Mouse (Mus musculus) hindbrain, embryonic 15.5 days (tissue): ENCODE measurements around the gene Tyw5. TPM values are rescaled to one million over a fixed set of nuclear protein-coding genes. Genes with fewer than 3 reads are reported as not detected.

Source experiments
- ATAC-seq: fragments of 200-750 bp; cut with Nextera tagmentation; 2 replicates; pipeline ENCODE4 v1.8.0; 2017; ENCODE audit warnings: low read depth, moderate number of reproducible peaks, moderate TSS enrichment; ENCODE audit not compliant: low FRiP score
- H3K27ac ChIP-seq: fragments of 300-500 bp; sonication (generic); replicated peaks from 2 replicates; pipeline ENCODE4 v1.5.1; 2015; ENCODE audit warnings: mild to moderate bottlenecking, inconsistent platforms
- H3K27me3 ChIP-seq: fragments of 300-500 bp; sonication (generic); 2 replicates; pipeline ENCODE4 v1.6.1; 2015; ENCODE audit warnings: control low read depth, inconsistent platforms
- H3K36me3 ChIP-seq: fragments of 300-500 bp; sonication (generic); 2 replicates; pipeline ENCODE4 v1.6.1; 2015; ENCODE audit warnings: control low read depth, inconsistent platforms
- H3K4me1 ChIP-seq: fragments of 300-500 bp; sonication (generic); replicated peaks from 2 replicates; pipeline ENCODE4 v1.6.1; 2015; ENCODE audit warnings: control low read depth, inconsistent platforms
- H3K4me2 ChIP-seq: fragments of 300-500 bp; sonication (generic); 2 replicates; pipeline ENCODE4 v1.6.1; 2015; ENCODE audit warnings: moderate library complexity, mild to moderate bottlenecking, inconsistent platforms
- H3K4me3 ChIP-seq: fragments of 300-500 bp; sonication (generic); 2 replicates; pipeline ENCODE4 v1.5.1; 2015; ENCODE audit warnings: mild to moderate bottlenecking, inconsistent platforms
- H3K9ac ChIP-seq: fragments of 300-500 bp; sonication (generic); 2 replicates; pipeline ENCODE4 v1.6.1; 2015; ENCODE audit warnings: inconsistent platforms
- H3K9me3 ChIP-seq: fragments of 300-500 bp; sonication (generic); 2 replicates; pipeline ENCODE4 v1.6.1; 2016; ENCODE audit warnings: control low read depth, inconsistent platforms
- WGBS: fragments of 180-500 bp; shearing (Covaris S2); methylation state at CpG from one replicate; pipeline ENCODE4 v1.1.7; 2015; 5-methylcytosine and 5-hydroxymethylcytosine counted together
- polyA plus RNA-seq: library from polyadenylated mRNA; unstranded; fragments of >200 nt; fragmentation: Nextera tagmentation; extraction: Ambion mirVana; gene quantifications from 2 replicates; pipeline ENCODE4 v1.2.1, GENCODE M21; 2015

The Tyw5 gene
- polyA plus RNA-seq, 1 experiment from 2014 or later: 26.8 TPM

DNA sequence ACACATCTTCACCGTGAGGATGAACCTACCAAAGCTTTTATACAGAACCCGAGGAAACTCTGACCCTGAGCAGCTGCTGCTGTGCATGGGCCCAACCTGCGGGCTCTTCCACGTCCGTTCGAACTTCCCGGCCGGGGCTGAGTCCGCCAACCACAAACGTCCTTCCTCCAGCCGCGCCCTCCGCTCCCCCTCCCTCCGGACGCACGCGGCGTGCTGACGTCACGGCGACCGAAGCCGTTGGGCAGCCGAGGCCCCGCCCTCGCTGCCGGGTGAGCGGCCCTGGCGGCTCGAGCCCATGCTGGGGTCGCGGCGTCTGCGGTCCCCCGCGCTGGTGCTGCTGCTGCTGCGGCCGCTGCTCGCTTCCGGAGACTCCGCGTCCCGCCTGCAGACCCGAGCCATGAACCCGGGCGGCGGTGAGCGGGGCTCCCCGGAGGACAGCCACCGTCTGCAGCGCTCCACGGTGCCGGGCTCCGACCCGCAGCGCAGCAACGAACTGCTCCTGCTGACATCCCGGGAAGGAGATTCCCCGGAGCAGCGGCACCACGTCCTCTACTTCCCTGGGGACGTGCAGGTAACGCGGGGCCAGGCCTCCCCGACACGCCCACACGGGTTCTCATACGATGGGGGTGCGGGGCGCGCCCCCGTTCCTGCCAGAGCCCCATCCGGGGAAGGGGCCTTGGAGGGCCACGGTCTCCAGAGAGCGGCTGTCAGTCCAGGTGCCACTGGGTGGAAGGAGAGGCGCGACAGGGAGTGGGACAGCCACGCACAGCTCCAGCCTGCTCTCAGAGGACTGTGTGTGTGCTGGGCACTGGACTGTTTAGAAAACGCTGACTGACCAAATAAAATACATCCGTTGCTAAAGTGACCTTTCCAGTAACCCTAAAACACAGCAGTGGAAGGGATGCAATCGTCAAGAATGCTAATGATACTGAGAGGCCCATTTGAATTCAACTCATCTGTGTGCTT, 29.2 kb downstream of the Tyw5 start, which contains the start of gene 1700066M21Rik:
TSS of gene 1700066M21Rik (plus strand) at position 245 of the 966 bp plus-strand sequence.
- Histone ChIP-seq H3K4me2 (peak within 1 kb of the TSS; percentile 70), H3K4me1 (peaks cover 18% of the 10 kb centered on the region), H3K9ac (peak within 1 kb of the TSS; percentile 83), H3K9me3 (no peaks in the 10 kb centered on the region), H3K36me3 (no peaks in the 10 kb centered on the region), H3K27me3 (no peaks in the 10 kb centered on the region), H3K27ac (peak within 1 kb of the TSS; percentile 88), H3K4me3 (peak within 1 kb of the TSS; percentile 68)
- ATAC-seq: peak; percentile 98
- WGBS: under 1% methylated on average over 81 of the region's 81 CpGs

DNA sequence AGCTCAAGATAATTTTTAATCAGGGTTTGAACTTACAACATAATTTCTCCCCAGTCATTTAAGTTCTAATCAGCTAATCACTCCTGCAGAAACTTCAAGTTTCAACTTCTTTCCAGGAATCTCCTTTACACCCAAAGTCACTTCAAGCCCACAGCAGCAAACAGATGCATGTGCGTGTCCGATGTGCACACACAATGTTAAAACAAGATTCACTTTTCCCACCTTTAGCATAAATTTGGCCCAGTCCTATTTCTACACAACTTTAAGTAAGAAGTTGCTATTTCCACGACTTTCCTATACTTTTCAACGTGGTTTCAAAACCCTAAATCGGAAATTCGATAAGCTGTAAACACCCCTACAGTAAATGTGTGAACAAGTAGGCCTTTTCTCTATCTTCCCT, 30.1 kb downstream of the Tyw5 start:
- H3K9me3 ChIP-seq: no peaks in the 10 kb centered on the region
- no peaks in the 10 kb centered on the region for H3K36me3 ChIP-seq
- H3K4me2 ChIP-seq: peak overlapping the region; percentile 70
- H3K4me1 ChIP-seq: peaks cover 18% of the 10 kb centered on the region
- no peak overlapping the region for H3K27ac ChIP-seq
- H3K27me3 ChIP-seq: no peaks in the 10 kb centered on the region
- no peak overlapping the region for H3K9ac ChIP-seq
- peak overlapping the region; percentile 68 for H3K4me3 ChIP-seq
- WGBS: 71% methylated on average over 6 of the region's 6 CpGs
- no peak for ATAC-seq

DNA sequence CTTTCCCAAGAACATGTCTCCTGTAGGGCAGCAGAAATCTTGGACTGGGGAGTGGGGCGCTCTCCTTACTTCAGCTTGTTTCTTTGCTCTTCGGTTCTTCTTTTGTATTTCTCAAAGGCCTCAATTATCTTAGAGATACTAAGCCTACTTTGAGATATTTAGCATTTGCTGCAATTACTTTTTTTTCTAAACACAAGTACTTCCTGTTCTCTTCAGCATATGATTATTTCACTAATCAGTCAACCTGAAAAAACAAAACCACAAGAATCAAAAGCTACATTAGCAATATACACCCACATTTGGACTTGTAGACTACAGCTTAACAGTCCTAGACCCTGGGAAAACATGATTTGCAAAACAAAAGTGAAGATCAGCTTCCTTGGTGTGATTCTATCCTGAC, 31.6 kb downstream of the Tyw5 start:
- WGBS: 98% methylated on average over 2 of the region's 2 CpGs
- Histone ChIP-seq H3K4me2 (no peak overlapping the region), H3K36me3 (no peaks in the 10 kb centered on the region), H3K9me3 (no peaks in the 10 kb centered on the region), H3K9ac (no peak overlapping the region), H3K4me3 (no peak overlapping the region), H3K4me1 (peaks cover 18% of the 10 kb centered on the region), H3K27me3 (no peaks in the 10 kb centered on the region), H3K27ac (no peak overlapping the region)
- ATAC-seq: no peak

DNA sequence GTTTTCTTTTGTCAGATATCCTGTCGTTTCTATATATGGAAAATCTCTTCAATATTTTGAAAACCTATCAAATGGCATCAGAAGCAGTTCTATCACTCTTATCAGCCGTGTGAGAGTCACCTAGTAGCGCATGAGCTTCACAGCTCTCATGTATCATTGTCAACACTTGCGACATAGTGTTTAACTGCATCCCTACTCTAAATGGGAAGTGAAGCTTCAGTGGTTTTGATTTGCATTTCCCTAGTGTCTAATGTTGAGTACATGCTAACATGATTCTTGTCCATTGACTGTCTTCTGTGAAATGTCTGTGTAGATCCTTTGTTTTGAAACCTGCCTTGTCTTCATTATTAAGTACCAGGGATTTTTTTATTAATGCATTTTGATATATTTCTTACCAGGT, 36.5 kb downstream of the Tyw5 start:
- Histone ChIP-seq H3K9me3 (no peaks in the 10 kb centered on the region), H3K27me3 (no peaks in the 10 kb centered on the region), H3K9ac (no peak overlapping the region), H3K4me2 (no peak overlapping the region), H3K36me3 (no peaks in the 10 kb centered on the region), H3K4me3 (no peak overlapping the region), H3K4me1 (no peaks in the 10 kb centered on the region), H3K27ac (no peak overlapping the region)
- ATAC-seq: no peak
- 80% methylated on average over 4 of the region's 4 CpGs for whole genome bisulfite sequencing

DNA sequence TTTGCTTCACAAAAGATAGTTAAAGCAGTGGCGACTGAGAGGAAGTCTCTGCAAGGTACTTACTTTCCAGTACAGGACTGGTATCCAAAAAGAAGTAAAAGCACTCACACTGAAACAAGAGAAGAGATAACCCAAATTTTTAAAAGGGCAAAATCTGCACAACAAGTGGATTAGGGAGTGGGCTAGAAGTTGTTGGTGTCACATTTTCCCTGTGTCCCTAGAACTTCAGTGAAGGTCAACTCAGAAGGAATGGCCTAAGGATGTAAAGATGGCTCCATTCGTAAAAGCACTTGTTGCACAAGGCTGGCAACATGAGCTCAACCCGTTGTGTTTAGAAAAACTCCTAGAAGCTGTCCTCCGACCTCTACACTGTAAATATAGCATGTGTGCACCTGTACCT, 37.8 kb downstream of the Tyw5 start:
- Histone ChIP-seq H3K27ac (no peak overlapping the region), H3K27me3 (no peaks in the 10 kb centered on the region), H3K9ac (no peak overlapping the region), H3K4me2 (no peak overlapping the region), H3K4me3 (no peak overlapping the region), H3K36me3 (no peaks in the 10 kb centered on the region), H3K9me3 (no peaks in the 10 kb centered on the region), H3K4me1 (no peaks in the 10 kb centered on the region)
- WGBS: 90% methylated on average over 4 of the region's 4 CpGs
- ATAC-seq: no peak

DNA sequence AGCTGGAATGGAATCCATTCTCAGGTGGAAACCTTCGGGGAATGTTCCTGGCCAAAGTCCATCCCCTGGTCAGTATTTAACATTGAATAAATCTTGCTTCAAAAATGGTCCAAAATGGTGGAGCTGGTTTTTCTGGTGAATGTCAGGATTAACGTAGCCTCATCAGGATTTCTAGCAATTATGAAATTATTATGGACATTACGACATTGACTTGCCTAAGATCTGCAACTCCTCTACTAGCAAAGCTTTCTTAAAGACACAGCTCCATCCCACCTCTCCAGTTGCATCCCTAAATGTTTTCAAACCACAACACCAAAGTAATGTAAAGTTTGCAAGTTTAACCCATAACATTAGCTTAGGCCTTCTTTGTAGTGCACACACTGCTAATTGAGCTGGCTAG, 39.5 kb downstream of the Tyw5 start:
- no peak overlapping the region for H3K4me2 ChIP-seq
- ATAC-seq: no peak

DNA sequence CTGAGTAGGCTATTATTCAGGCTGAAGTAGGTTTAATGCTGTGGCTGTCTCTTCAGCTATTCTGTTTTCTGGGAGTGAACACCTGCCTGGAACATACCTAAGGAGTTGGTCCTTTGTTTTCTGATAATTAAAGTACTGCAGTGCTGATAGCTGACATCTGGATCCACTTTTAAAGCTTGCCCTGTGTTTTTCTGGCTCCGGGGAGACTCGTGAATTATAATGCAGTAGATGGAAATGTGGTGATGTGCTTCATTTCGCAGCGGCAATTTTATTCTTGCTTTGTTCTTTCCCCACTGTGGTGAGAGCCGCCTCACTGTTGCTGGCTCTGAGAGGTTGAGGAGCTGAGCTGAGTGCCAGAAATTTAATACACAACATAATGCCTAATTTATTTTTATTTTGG, 48.4 kb downstream of the Tyw5 start:
- no peaks in the 10 kb centered on the region for H3K4me1 ChIP-seq
- no peak overlapping the region for H3K27ac ChIP-seq
- WGBS: 71% methylated on average over 5 of the region's 5 CpGs
- no peak overlapping the region for H3K4me2 ChIP-seq
- no peaks in the 10 kb centered on the region for H3K27me3 ChIP-seq
- H3K9me3 ChIP-seq: no peaks in the 10 kb centered on the region
- H3K36me3 ChIP-seq: no peaks in the 10 kb centered on the region
- no peak overlapping the region for H3K9ac ChIP-seq
- H3K4me3 ChIP-seq: no peak overlapping the region
- ATAC-seq: no peak

More for the DNA sequence above, 39.5 kb downstream of the Tyw5 start:
- Histone ChIP-seq H3K9ac (no peak overlapping the region), H3K27ac (no peak overlapping the region), H3K36me3 (no peaks in the 10 kb centered on the region), H3K4me3 (no peak overlapping the region), H3K9me3 (no peaks in the 10 kb centered on the region), H3K4me1 (no peaks in the 10 kb centered on the region), H3K27me3 (no peaks in the 10 kb centered on the region)
- WGBS: 93% methylated on average over 3 of the region's 3 CpGs

GRCm38 (mm10) chr1:57351941-57352340, 55.0 kb downstream of the Tyw5 start:
- Histone ChIP-seq H3K9ac (no peak overlapping the region), H3K27me3 (no peaks in the 10 kb centered on the region), H3K4me2 (no peak overlapping the region), H3K4me3 (no peak overlapping the region), H3K9me3 (no peaks in the 10 kb centered on the region), H3K36me3 (no peaks in the 10 kb centered on the region), H3K4me1 (no peaks in the 10 kb centered on the region), H3K27ac (no peak overlapping the region)
- ATAC-seq: no peak
- 66% methylated on average over 1 of the region's 1 CpGs for WGBS

DNA sequence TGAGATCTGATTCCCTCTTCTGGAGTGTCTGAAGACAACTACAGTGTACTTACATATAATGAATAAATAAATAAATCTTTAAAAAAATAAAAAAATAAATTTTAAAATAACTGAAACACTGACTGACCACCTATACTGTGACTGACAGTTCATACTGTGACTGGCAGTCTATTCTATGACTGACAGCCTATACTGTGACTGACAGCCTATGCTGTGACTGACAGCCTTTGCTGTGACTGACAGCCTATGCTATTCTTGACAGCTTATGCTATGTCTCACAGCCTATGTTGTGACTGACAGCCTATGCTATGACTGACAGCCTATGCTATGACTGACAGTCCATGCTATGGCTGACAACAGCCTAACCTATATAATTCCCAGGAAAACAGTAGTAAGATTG, 59.4 kb downstream of the Tyw5 start:
- no peaks in the 10 kb centered on the region for H3K27me3 ChIP-seq
- H3K4me2 ChIP-seq: no peak overlapping the region
- H3K4me3 ChIP-seq: no peak overlapping the region
- no peak for ATAC-seq
- no peaks in the 10 kb centered on the region for H3K36me3 ChIP-seq
- no peak overlapping the region for H3K9ac ChIP-seq
- no peaks in the 10 kb centered on the region for H3K4me1 ChIP-seq
- H3K9me3 ChIP-seq: no peaks in the 10 kb centered on the region
- no peak overlapping the region for H3K27ac ChIP-seq

DNA sequence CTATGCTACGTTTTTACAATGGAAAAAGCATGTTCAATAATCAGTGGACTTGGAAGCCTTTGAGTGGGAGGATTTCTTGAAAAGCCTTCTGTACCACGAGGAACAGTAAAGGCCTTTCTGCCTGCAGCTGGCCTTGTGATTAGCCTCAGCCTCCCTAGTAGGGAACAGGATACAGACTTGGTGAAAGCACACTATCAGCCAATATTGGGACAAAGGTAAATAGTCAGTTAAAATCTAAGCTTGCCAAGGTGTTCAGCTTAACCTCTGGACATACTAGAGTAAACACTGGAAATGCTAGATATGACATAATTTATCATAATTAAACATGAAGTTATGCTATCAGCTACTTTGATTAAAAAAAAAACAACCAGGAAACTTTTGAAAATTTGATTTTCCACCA, 65.7 kb downstream of the Tyw5 start:
- H3K4me1 ChIP-seq: no peaks in the 10 kb centered on the region
- H3K4me2 ChIP-seq: no peak overlapping the region
- no peaks in the 10 kb centered on the region for H3K9me3 ChIP-seq
- H3K36me3 ChIP-seq: no peaks in the 10 kb centered on the region
- WGBS: 22% methylated on average over 2 of the region's 2 CpGs
- H3K9ac ChIP-seq: no peak overlapping the region
- no peak overlapping the region for H3K4me3 ChIP-seq
- no peak overlapping the region for H3K27ac ChIP-seq
- ATAC-seq: no peak
- H3K27me3 ChIP-seq: no peaks in the 10 kb centered on the region

DNA sequence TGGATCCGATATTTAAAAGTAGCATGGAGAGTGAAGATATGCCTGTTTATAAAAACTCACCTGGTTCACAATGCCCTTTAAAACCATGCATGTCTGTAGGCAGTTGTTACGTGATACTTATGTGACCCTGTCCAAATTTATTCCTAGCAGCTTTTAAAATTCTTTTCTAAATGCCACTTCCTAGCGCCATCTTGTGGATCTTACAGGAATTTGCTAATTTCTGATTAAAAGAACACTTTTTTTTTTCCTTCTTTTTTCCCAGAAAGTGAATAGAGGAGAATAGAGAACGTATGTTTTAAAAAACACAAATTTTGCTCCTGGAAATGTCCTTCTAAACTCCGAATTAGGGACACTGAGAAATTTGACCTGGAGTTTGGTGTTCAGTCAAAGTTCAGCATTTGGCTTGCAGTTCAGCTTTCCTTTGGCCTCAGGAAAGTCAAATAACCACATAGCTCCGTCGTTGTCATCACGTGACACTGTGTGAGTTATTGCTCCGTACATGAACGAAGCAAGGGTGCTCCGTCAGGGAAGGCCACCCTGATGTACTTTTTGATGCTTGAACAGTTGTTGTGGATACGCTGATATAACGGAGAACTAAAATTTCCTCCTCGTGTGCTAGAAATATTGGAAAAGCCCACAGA, 67.6 kb downstream of the Tyw5 start:
- ATAC-seq: no peak
- WGBS: 58% methylated on average over 14 of the region's 14 CpGs

More for the DNA sequence above, 67.6 kb downstream of the Tyw5 start:
- Histone ChIP-seq H3K9ac (no peak overlapping the region), H3K4me3 (no peak overlapping the region), H3K27me3 (no peaks in the 10 kb centered on the region), H3K4me1 (no peaks in the 10 kb centered on the region), H3K9me3 (no peaks in the 10 kb centered on the region), H3K27ac (no peak overlapping the region), H3K4me2 (no peak overlapping the region), H3K36me3 (no peaks in the 10 kb centered on the region)
